25 mouse cellular contexts compared by ENCODE assay signal in the genomic region with DNA sequence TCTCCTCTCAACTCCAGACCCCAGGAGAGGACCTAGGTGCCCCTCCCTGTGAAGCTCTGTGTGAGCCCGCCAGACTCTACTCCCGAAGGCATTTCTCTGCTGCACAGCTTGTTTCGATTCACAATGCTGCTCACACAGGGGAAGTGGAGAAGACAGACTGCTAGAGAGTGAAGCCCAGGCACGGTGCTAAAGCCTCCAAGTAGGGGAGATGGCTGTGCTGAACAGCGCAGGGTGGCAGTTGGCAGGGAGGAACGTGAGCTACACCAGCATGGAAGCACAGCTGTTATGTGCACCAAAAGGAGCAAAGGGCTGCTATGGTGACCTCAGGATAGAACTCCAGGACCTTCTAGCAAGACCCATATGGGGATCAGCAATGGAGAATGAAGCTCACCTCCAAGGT.
DNase-seq lines count a peak whose midpoint lies in the region; ATAC-seq lines count a peak whose summit lies in the region.
"Had no signal": no experiment of that assay in that cellular context is flagged by ENCODE, and none has a peak within 500 bp of the region (broad histone marks: within the 10 kb centered on the region; RNA-seq: fewer than 3 reads in every experiment).

No protein-coding gene starts in this region.

- H3K4me1 ChIP-seq in forebrain, embryonic 13.5 days, result no peaks in the 10 kb centered on the region
- H3K4me1 ChIP-seq in forebrain, embryonic 12.5 days, result no peaks in the 10 kb centered on the region
- H3K4me1 ChIP-seq in hindbrain, embryonic 14.5 days (replicated peaks; ENCODE audit: control insufficient read depth, insufficient read depth, low read length), result no peaks in the 10 kb centered on the region
- no peaks in the 10 kb centered on the region for H3K4me1 ChIP-seq in hindbrain, embryonic 11.5 days (replicated peaks; ENCODE audit: control insufficient read depth, insufficient read depth, low read length)
- no peaks in the 10 kb centered on the region for H3K4me1 ChIP-seq in midbrain, embryonic 11.5 days (ENCODE audit: control insufficient read depth, insufficient read depth, low read length)
- H3K4me1 ChIP-seq in midbrain, embryonic 15.5 days, result no peaks in the 10 kb centered on the region

- no peak overlapping the region for H3K4me2 ChIP-seq in forebrain, embryonic 13.5 days
- no peak overlapping the region for H3K4me2 ChIP-seq in forebrain, embryonic 12.5 days
- no peak overlapping the region for H3K4me2 ChIP-seq in hindbrain, embryonic 14.5 days (replicated peaks)
- no peak overlapping the region for H3K4me2 ChIP-seq in hindbrain, embryonic 11.5 days (replicated peaks; ENCODE audit: low read depth, low read length)
- H3K4me2 ChIP-seq in midbrain, embryonic 11.5 days, result no peak overlapping the region
- H3K4me2 ChIP-seq in midbrain, embryonic 15.5 days, result no peak overlapping the region
- H3K4me2 ChIP-seq: hindbrain, embryonic 15.5 days; intestine, embryonic 15.5 days had no signal

- H3K27me3 ChIP-seq in forebrain, embryonic 13.5 days, result no peaks in the 10 kb centered on the region
- H3K27me3 ChIP-seq in forebrain, embryonic 12.5 days, result no peaks in the 10 kb centered on the region
- no peaks in the 10 kb centered on the region for H3K27me3 ChIP-seq in hindbrain, embryonic 14.5 days (ENCODE audit: control insufficient read depth, insufficient read depth, low read length)
- no peaks in the 10 kb centered on the region for H3K27me3 ChIP-seq in hindbrain, embryonic 11.5 days (ENCODE audit: control insufficient read depth, insufficient read depth, low read length)
- no peaks in the 10 kb centered on the region for H3K27me3 ChIP-seq in midbrain, embryonic 11.5 days (ENCODE audit: control insufficient read depth, insufficient read depth, low read length)
- H3K27me3 ChIP-seq in midbrain, embryonic 15.5 days (replicated peaks), result no peaks in the 10 kb centered on the region
- H3K27me3 ChIP-seq: hindbrain, embryonic 15.5 days; intestine, embryonic 15.5 days had no signal

- no peaks in the 10 kb centered on the region for H3K36me3 ChIP-seq in forebrain, embryonic 13.5 days (ENCODE audit: poor library complexity, severe bottlenecking)
- H3K36me3 ChIP-seq in forebrain, embryonic 12.5 days (replicated peaks), result no peaks in the 10 kb centered on the region
- no peaks in the 10 kb centered on the region for H3K36me3 ChIP-seq in hindbrain, embryonic 14.5 days (replicated peaks; ENCODE audit: control insufficient read depth, insufficient read depth)
- H3K36me3 ChIP-seq in hindbrain, embryonic 11.5 days (ENCODE audit: control insufficient read depth, insufficient read depth, low read length), result no peaks in the 10 kb centered on the region
- H3K36me3 ChIP-seq in midbrain, embryonic 11.5 days (ENCODE audit: control insufficient read depth, insufficient read depth, low read length), result no peaks in the 10 kb centered on the region
- H3K36me3 ChIP-seq in midbrain, embryonic 15.5 days (replicated peaks), result no peaks in the 10 kb centered on the region
- H3K36me3 ChIP-seq: hindbrain, embryonic 15.5 days; intestine, embryonic 15.5 days had no signal

- ATAC-seq in forebrain, embryonic 13.5 days, result 0 out of 2 replicates have a peak, but pooled peaks have one; percentile 16
- ATAC-seq in forebrain, embryonic 12.5 days (ENCODE audit: low FRiP score), result no peak
- no peak for ATAC-seq in hindbrain, embryonic 14.5 days (ENCODE audit: low FRiP score)
- ATAC-seq in hindbrain, embryonic 11.5 days (ENCODE audit: low FRiP score), result no peak
- no peak for ATAC-seq in midbrain, embryonic 11.5 days (ENCODE audit: low FRiP score)
- no peak for ATAC-seq in midbrain, embryonic 15.5 days (replicated peaks)
- ATAC-seq: intestine, embryonic 15.5 days; Patski had no signal

- H3K9me3 ChIP-seq in forebrain, embryonic 13.5 days (replicated peaks), result no peaks in the 10 kb centered on the region
- H3K9me3 ChIP-seq in forebrain, embryonic 12.5 days, result no peaks in the 10 kb centered on the region
- no peaks in the 10 kb centered on the region for H3K9me3 ChIP-seq in hindbrain, embryonic 14.5 days (ENCODE audit: control insufficient read depth, low read length)
- H3K9me3 ChIP-seq in hindbrain, embryonic 11.5 days (ENCODE audit: control insufficient read depth, low read length), result no peaks in the 10 kb centered on the region
- no peaks in the 10 kb centered on the region for H3K9me3 ChIP-seq in midbrain, embryonic 11.5 days (ENCODE audit: control insufficient read depth, low read length)
- no peaks in the 10 kb centered on the region for H3K9me3 ChIP-seq in midbrain, embryonic 15.5 days
- H3K9me3 ChIP-seq: hindbrain, embryonic 15.5 days; intestine, embryonic 15.5 days had no signal

- DNase-seq in hindbrain, embryonic 14.5 days (ENCODE audit: low spot score), result no peak
- DNase-seq in hindbrain, embryonic 11.5 days (ENCODE audit: low spot score), result no peak
- DNase-seq in midbrain, embryonic 11.5 days (ENCODE audit: low spot score, missing footprints), result peak; percentile 23
- DNase-seq in brain, adult 2 months (ENCODE audit: low read depth, low spot score), result peak; percentile 43
- no peak for DNase-seq in spleen, postnatal 36 days (ENCODE audit: low spot score in 2 of 2)
- DNase-seq: adrenal gland, postnatal 10 days; cerebellum, adult 11 months; cerebellum, adult 9-10 months; cerebellum, postnatal 36 days; gastrocnemius, postnatal 10 days; heart, postnatal 14 days; kidney, adult 2 months; kidney, postnatal 36 days; liver; lung, adult 2 months; lung, postnatal 10 days; right cerebral cortex, adult 18-20 months had no signal

- H3K4me3 ChIP-seq in forebrain, embryonic 13.5 days, result no peak overlapping the region
- no peak overlapping the region for H3K4me3 ChIP-seq in forebrain, embryonic 12.5 days (replicated peaks)
- H3K4me3 ChIP-seq in hindbrain, embryonic 14.5 days (replicated peaks; ENCODE audit: low read length), result no peak overlapping the region
- H3K4me3 ChIP-seq in hindbrain, embryonic 11.5 days (ENCODE audit: low read depth, low read length), result no peak overlapping the region
- H3K4me3 ChIP-seq in midbrain, embryonic 11.5 days (ENCODE audit: low read depth, low read length), result no peak overlapping the region
- no peak overlapping the region for H3K4me3 ChIP-seq in midbrain, embryonic 15.5 days
- H3K4me3 ChIP-seq: hindbrain, embryonic 15.5 days; intestine, embryonic 15.5 days had no signal

- no peak overlapping the region for H3K9ac ChIP-seq in forebrain, embryonic 13.5 days
- H3K9ac ChIP-seq in forebrain, embryonic 12.5 days, result no peak overlapping the region
- H3K9ac ChIP-seq in hindbrain, embryonic 14.5 days, result no peak overlapping the region
- H3K9ac ChIP-seq in hindbrain, embryonic 11.5 days (ENCODE audit: low read depth, low read length), result no peak overlapping the region
- H3K9ac ChIP-seq in midbrain, embryonic 11.5 days (ENCODE audit: low read length), result no peak overlapping the region
- H3K9ac ChIP-seq in midbrain, embryonic 15.5 days, result no peak overlapping the region
- H3K9ac ChIP-seq: hindbrain, embryonic 15.5 days; intestine, embryonic 15.5 days; liver, embryonic 14.5 days had no signal

- WGBS in forebrain, embryonic 13.5 days, result 69% methylated on average over 6 of the region's 6 CpGs
- WGBS in forebrain, embryonic 12.5 days, result 75% methylated on average over 6 of the region's 6 CpGs
- 65% methylated on average over 6 of the region's 6 CpGs for WGBS in hindbrain, embryonic 14.5 days
- WGBS in hindbrain, embryonic 11.5 days, result 59% methylated on average over 6 of the region's 6 CpGs
- 76% methylated on average over 6 of the region's 6 CpGs for WGBS in midbrain, embryonic 11.5 days
- WGBS in midbrain, embryonic 15.5 days, result 71% methylated on average over 6 of the region's 6 CpGs

- no peak overlapping the region for H3K27ac ChIP-seq in forebrain, embryonic 13.5 days
- H3K27ac ChIP-seq in forebrain, embryonic 12.5 days, result no peak overlapping the region
- 0 out of 2 replicates have a peak overlapping the region, but pooled peaks have one; percentile 32 for H3K27ac ChIP-seq in hindbrain, embryonic 14.5 days
- no peak overlapping the region for H3K27ac ChIP-seq in hindbrain, embryonic 11.5 days (ENCODE audit: low read depth, low read length)
- no peak overlapping the region for H3K27ac ChIP-seq in midbrain, embryonic 11.5 days (ENCODE audit: low read depth, low read length)
- no peak overlapping the region for H3K27ac ChIP-seq in midbrain, embryonic 15.5 days
- H3K27ac ChIP-seq: hindbrain, embryonic 15.5 days; intestine, embryonic 15.5 days; liver, embryonic 14.5 days; macrophage had no signal

Comparison
In these comparisons a context has a peak if more than half of its experiments do, and no peak if none do; other contexts are left out.
1. DNase-seq: peak in midbrain, embryonic 11.5 days (single experiment) and brain, adult 2 months (single experiment); none in hindbrain, embryonic 14.5 days (single experiment), hindbrain, embryonic 11.5 days (single experiment) and spleen, postnatal 36 days (0 of 2).